Mouse (Mus musculus) cerebellum, adult 11-12 months (tissue): Measurements from ENCODE around the gene Sympk.
A peak's percentile ranks its signal among the peaks of the same experiment; 100 is the strongest.

Experiments used
- DNase-seq: peaks from one replicate; pipeline ENCODE4 v3.0.0; 2022

The Sympk gene

DNA sequence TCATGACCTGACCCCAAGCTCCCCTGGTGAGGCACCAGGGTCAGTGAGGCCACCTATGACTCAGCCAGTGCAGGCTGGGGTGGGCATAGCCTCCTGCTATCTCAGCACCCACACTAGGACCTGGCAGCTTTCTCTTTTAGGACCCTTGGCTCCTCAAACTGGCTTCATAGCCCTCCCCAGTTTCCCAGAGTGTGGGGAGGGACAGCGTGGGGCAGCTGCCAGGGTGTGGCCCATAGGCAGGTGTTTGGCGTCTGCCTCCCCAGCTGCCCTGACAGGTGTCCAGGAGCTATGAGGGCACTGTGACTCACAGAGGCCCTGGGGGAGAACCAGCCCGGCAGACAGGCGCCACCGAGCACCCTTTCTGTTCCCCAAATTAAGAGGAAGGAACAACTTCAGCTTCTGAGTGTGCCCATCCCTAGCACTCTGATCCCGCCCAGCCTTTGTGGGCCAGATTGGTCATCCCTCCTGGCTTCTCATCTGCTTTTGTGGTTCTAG is 60.1 kb downstream of the Sympk start:
- DNase-seq: no peak

GRCm38 (mm10) chr7:19084921-19085473 is 60.8 kb downstream of the Sympk start:
- no peak for DNase-seq

GRCm38 (mm10) chr7:19085495-19085894 is 61.3 kb downstream of the Sympk start:
- DNase-seq: no peak

DNA sequence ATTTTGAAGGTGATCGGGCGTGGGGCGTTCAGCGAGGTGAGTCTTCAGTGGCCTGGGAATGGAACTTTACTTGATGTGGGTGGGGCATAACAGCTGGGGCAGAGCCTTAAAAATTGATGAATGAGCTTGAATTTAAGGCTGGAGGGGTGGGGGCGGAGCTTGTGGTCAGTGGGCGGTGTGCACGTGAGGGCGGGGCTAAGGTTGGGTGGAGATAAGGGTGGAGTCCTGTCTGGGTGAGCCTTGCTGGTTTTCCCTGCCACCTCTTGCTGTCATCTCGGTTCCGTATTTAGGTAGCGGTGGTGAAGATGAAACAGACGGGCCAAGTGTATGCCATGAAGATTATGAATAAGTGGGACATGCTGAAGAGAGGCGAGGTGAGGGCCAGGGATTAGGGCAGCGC is 61.9 kb downstream of the Sympk start:
- DNase-seq: no peak

GRCm38 (mm10) chr7:19086760-19087159 is 62.6 kb downstream of the Sympk start:
- no peak for DNase-seq

DNA sequence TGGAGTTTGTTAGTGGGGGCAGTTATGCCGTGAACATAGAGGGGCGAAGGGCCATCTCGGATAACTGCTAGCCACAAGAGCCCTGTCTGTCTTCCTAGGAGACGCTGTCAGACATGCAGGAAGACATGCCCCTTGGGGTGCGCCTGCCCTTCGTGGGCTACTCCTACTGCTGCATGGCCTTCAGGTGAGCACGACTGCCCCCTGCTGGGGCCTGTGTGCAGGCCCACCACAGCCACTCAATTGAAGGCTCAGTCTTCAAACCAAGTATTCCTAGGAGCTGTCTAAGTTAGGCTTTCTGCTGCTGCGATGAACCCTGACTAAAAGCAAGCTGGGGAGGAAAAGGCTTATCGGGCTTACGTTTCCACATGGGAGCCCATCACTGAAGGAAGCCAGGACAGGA is 64.6 kb downstream of the Sympk start:
- no peak for DNase-seq

- no peak for DNase-seq
Observed at GRCm38 (mm10) chr7:19091913-19092312, 67.7 kb downstream of the Sympk start.

DNA sequence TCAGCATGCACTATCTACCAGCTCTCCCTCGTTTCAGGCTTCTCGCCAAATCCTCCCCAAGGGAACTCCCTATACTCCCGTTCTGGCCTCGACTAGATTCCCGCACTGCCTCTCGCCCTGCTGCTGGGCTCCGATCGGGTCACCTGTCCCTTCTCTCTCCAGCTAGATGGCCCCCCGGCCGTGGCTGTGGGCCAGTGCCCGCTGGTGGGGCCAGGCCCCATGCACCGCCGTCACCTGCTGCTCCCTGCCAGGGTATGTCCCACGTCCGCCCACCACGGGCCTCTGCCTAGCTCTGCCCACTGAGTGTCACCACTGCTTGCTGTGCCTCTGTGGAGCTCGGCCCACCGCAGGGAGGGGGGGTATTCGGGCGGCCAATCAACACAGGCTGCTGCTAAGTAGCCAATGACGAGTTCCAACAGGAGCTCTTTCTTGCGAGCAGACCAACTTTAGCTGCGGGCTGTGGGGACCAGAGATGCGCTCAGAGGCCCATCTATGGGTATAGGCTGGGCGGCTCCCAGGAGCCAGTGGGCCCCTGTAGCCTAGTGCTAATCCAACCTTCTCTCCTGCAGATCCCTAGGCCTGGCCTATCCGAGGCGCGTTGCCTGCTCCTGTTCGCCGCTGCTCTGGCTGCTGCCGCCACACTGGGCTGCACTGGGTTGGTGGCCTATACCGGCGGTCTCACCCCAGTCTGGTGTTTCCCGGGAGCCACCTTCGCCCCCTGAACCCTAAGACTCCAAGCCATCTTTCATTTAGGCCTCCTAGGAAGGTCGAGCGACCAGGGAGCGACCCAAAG is 68.4 kb downstream of the Sympk start:
- DNase-seq: no peak

GRCm38 (mm10) chr7:19093174-19093521 is 69.0 kb downstream of the Sympk start:
- no peak for DNase-seq

DNA sequence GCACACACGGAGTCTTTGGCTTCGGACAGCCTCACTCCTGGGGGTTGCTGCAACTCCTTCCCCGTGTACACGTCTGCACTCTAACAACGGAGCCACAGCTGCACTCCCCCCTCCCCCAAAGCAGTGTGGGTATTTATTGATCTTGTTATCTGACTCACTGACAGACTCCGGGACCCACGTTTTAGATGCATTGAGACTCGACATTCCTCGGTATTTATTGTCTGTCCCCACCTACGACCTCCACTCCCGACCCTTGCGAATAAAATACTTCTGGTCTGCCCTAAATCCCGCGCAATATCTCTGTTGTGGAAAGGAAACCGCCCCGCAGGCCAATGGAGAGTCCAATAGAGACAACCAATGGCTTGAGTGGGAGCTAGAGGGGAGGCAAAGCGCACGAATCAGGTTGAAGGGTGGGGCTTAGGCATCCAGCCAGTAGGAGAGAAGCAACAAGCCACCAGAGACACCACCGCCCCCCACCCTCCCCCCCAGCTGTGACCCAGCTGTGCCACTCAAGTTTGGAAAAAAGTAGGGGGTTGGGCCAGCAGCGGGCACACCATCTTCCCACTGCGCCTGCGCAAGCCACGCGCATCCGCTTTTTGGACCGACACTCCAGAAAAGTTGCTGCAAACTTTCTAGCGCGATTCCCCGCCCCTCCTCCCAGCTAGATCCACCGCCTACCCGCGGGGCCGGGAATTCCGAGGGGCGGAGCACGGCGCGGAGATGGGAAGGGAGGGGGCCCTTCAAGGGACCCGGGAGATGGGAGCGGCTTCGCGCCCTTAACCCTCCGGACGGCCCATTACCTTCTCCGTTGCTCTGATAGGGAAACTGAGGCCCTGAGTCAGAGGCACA is 69.6 kb downstream of the Sympk start:
- DNase-seq: peak; percentile 55

DNA sequence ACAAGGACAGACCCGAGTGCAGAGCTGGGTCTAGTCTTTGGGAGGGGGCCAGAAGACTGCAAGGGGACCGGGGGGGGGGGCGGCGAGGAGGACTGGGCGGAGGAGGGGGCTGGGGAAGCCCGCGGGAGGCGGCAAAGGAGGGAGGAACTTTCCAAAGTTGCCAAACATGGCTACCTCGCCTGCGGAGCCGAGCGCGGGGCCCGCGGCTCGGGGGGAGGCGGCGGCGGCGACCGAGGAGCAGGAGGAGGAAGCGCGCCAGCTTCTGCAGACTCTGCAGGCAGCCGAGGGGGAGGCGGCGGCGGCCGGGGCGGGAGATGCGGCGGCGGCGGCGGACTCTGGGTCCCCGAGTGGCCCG is 70.3 kb downstream of the Sympk start, which contains the start of gene Six5:
Six5 (plus strand) TSS at position 124 of the 355 bp plus-strand sequence.
- DNase-seq: no peak

DNA sequence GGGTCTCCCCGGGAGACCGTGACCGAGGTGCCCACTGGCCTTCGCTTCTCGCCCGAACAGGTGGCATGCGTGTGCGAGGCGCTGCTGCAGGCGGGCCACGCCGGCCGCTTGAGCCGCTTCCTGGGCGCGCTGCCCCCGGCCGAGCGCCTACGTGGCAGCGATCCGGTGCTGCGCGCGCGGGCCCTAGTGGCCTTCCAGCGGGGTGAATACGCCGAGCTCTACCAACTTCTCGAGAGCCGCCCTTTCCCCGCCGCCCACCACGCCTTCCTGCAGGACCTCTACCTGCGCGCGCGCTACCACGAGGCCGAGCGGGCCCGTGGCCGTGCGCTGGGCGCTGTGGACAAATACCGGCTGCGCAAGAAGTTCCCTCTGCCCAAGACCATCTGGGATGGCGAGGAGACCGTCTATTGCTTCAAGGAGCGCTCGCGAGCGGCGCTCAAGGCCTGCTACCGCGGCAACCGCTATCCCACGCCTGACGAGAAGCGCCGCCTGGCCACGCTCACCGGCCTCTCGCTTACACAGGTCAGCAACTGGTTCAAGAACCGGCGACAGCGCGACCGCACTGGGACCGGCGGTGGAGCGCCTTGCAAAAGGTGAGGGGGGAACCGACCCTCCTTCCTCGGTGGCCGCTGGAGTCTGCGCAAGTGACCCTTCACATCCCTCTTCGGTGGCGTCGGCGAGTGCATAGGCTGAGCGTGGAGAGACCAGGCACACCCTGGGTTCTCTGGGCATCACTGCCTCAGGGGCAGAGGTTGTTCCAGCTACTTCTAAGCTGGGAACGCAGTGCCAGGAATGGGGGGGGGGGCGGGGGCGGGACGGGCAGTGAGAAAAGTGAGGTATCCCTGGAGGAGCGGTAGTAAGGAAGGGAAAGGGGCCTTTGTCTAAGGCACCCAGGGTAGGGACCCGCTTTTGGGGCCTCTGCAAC is 70.9 kb downstream of the Sympk start:
- DNase-seq: no peak

GRCm38 (mm10) chr7:19095751-19096110 is 71.6 kb downstream of the Sympk start:
- no peak for DNase-seq

DNA sequence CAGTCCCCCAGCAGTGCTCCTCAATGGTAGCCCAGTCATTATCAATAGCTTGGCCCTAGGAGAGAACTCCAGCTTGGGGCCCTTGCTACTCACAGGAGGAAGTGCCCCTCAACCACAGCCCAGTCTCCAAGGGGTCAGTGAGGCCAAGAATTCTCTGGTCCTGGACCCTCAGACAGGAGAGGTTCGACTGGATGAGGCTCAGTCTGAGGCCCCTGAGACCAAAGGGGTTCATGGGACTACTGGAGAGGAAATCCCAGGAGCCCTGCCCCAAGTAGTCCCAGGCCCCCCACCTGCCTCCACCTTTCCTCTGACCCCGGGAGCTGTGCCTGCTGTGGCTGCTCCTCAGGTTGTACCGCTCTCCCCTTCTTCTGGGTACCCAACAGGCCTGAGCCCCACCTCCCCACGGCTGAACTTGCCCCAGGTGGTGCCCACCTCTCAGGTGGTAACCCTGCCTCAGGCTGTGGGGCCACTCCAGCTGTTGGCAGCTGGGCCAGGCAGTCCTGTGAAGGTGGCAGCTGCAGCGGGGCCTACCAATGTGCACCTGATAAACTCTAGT is 72.3 kb downstream of the Sympk start:
- no peak for DNase-seq

DNA sequence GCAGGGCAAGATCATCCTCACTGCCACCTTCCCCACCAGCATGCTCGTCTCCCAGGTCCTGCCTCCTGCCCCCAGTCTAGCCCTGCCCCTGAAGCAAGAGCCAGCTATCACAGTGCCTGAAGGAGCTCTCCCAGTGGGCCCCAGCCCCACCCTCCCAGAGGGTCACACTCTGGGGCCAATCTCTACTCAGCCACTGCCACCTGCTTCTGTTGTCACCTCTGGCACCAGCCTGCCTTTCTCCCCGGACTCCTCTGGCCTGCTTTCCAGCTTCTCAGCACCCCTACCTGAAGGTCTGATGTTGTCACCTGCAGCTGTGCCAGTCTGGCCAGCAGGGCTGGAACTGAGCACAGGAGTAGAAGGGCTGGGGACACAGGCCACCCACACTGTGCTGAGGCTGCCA is 73.0 kb downstream of the Sympk start:
- no peak for DNase-seq

DNA sequence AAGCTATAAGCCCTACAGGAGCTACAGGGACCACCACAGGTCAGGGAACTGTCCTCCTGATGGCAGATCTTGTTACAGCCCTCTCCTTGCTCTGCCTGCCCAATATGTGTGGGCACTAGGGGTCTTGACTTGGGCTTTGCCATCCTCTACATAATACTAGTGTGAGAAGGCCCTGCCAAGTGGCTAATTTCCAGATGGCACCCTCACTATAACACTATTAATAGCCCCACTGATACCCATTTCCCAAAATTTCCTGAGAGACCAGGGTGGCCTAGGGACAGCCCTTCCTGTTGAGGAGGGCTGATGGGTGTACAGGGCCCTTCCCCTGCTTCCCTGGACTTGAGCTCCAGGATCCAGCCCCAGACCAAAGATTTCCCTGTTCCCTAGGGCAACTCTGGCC is 73.7 kb downstream of the Sympk start:
- no peak for DNase-seq

- DNase-seq: no peak
Observed at GRCm38 (mm10) chr7:19098811-19099210, 74.6 kb downstream of the Sympk start.

GRCm38 (mm10) chr7:19100290-19100689 is 76.1 kb downstream of the Sympk start:
- no peak for DNase-seq

DNA sequence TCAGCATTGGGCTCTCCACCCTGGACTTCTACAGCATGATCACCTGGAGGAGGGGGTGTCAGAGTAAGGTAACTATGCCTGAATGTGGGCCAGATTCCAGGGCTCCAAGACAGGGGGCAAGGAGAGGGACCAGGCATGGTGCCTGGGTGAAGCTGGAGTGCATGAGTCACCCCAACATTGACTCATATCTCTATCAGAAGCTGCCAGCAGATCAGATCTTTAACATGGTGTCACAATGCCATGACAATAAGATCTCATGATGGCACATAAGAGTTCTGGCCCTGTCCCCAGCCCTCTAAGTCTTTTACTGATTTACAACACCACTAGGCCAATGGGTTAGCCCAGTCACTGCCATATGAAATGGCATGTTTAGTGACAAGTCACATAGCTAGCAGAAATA is 79.6 kb downstream of the Sympk start:
- DNase-seq: no peak
